13 mouse cellular contexts compared by ENCODE assay signal in the genomic region with DNA sequence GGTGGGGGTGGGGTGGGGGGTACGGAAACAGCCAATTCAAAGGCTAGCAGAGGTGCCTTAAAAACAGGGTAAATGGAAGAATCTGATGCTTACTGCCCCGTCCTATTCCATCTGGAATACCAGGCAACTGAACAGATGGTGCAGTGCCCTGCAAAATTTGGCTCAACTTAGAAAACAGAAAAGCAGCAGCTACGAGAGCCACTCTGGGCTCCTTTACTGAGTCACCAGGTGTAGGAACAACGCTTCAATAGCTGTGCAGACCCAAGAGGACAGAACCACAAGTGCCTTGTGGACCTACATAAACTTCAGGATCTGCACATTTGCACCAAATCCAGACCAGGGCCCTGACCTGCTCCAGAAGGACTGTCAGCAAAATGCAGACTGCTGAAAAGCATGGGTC. TPM values are rescaled to one million over a fixed set of nuclear protein-coding genes. Genes with fewer than 3 reads are reported as not detected.
DNase-seq lines count a peak whose midpoint lies in the region; ATAC-seq and TF ChIP-seq lines count a peak whose summit lies in the region.
"Had no signal": no experiment of that assay in that cellular context is flagged by ENCODE, and none has a peak within 500 bp of the region (broad histone marks: within the 10 kb centered on the region; RNA-seq: fewer than 3 reads in every experiment).

No protein-coding gene starts in this region.

- intact Hi-C loops in left cerebral cortex, adult 2 months (cut with DNase I): loop anchor here (2.0 kb wide), 1 partner anchor 44 kb away; no protein-coding TSS in a partner anchor

- 54% methylated on average over 4 of the region's 4 CpGs for WGBS in forebrain, embryonic 14.5 days
- WGBS in midbrain, embryonic 14.5 days: 68% methylated on average over 4 of the region's 4 CpGs

- H3K4me3 ChIP-seq in left cerebral cortex, adult 2 months: no peak overlapping the region
- no peak overlapping the region for H3K4me3 ChIP-seq in forebrain, embryonic 14.5 days (ENCODE audit: low read depth, low read length)
- no peak overlapping the region for H3K4me3 ChIP-seq in midbrain, embryonic 14.5 days (replicated peaks; ENCODE audit: low read depth, low read length)
- H3K4me3 ChIP-seq: heart, embryonic 10.5 days; limb, embryonic 10.5 days had no signal

- peaks cover 25% of the 10 kb centered on the region for H3K36me3 ChIP-seq in forebrain, embryonic 14.5 days (ENCODE audit: control insufficient read depth, insufficient read depth, low read length)
- peaks cover 24% of the 10 kb centered on the region for H3K36me3 ChIP-seq in midbrain, embryonic 14.5 days (ENCODE audit: control insufficient read depth, insufficient read depth, low read length)

- ATAC-seq in forebrain, embryonic 14.5 days: 0 out of 2 replicates have a peak, but pooled peaks have one; percentile 41
- ATAC-seq in midbrain, embryonic 14.5 days (ENCODE audit: low FRiP score, low TSS enrichment): no peak
- no peak for ATAC-seq in activated CD4-positive, CD25-positive, alpha-beta regulatory T cell, adult 4 months

- H3K27ac ChIP-seq in left cerebral cortex, adult 2 months: 0 out of 2 replicates have a peak overlapping the region, but pooled peaks have one; percentile 24
- H3K27ac ChIP-seq in forebrain, embryonic 14.5 days (ENCODE audit: low read depth, low read length): peak overlapping the region; percentile 81
- H3K27ac ChIP-seq in midbrain, embryonic 14.5 days (replicated peaks; ENCODE audit: low read depth, low read length): 0 out of 2 replicates have a peak overlapping the region, but pooled peaks have one; percentile 45
- H3K27ac ChIP-seq: heart, embryonic 10.5 days; limb, embryonic 10.5 days; liver, embryonic 14.5 days; macrophage had no signal

- no peak overlapping the region for H3K4me2 ChIP-seq in forebrain, embryonic 14.5 days (ENCODE audit: low read length)
- H3K4me2 ChIP-seq in midbrain, embryonic 14.5 days (ENCODE audit: low read length): no peak overlapping the region

- no peak for DNase-seq in left cerebral cortex, adult 2 months (ENCODE audit: extremely low spot score in 1 of 2, low spot score in 2 of 2)
- no peak for DNase-seq in left cerebral cortex, adult 8-10 months (ENCODE audit: low spot score in 2 of 2)
- DNase-seq in cerebellum, adult 18-20 months: peak; percentile 69 to 80
- peak; percentile 52 for DNase-seq in forebrain, embryonic 14.5 days (ENCODE audit: low spot score)
- no peak for DNase-seq in midbrain, embryonic 14.5 days
- DNase-seq in urinary bladder, postnatal 4 days (ENCODE audit: low spot score in 2 of 2): no peak
- DNase-seq in kidney, adult 9 months: no peak
- DNase-seq: retina, postnatal 1 day had no signal

- no peaks in the 10 kb centered on the region for H3K27me3 ChIP-seq in forebrain, embryonic 14.5 days (replicated peaks; ENCODE audit: control insufficient read depth, insufficient read depth, low read length)
- no peaks in the 10 kb centered on the region for H3K27me3 ChIP-seq in midbrain, embryonic 14.5 days (ENCODE audit: control insufficient read depth, insufficient read depth, low read length)

- H3K9me3 ChIP-seq in forebrain, embryonic 14.5 days (replicated peaks; ENCODE audit: control insufficient read depth, low read length): no peaks in the 10 kb centered on the region
- no peaks in the 10 kb centered on the region for H3K9me3 ChIP-seq in midbrain, embryonic 14.5 days (ENCODE audit: control insufficient read depth, low read length)
- H3K9me3 ChIP-seq: heart, embryonic 10.5 days; limb, embryonic 10.5 days had no signal

- no peak for TF ChIP-seq CTCF in left cerebral cortex, adult 2 months (IDR thresholded peaks at IDR 0.05)

- no peak overlapping the region for H3K9ac ChIP-seq in forebrain, embryonic 14.5 days (ENCODE audit: low read length)
- no peak overlapping the region for H3K9ac ChIP-seq in midbrain, embryonic 14.5 days (replicated peaks; ENCODE audit: low read length)
- H3K9ac ChIP-seq: liver, embryonic 14.5 days had no signal

- peaks cover 18% of the 10 kb centered on the region for H3K4me1 ChIP-seq in forebrain, embryonic 14.5 days (ENCODE audit: control insufficient read depth, insufficient read depth, low read length)
- H3K4me1 ChIP-seq in midbrain, embryonic 14.5 days (ENCODE audit: control insufficient read depth, insufficient read depth, low read length): 0 out of 2 replicates have a peak, but pooled peaks cover 3% of the 10 kb centered on the region

RNA-seq across cellular contexts. Expression of gene Selplg, which starts 30.0 kb away (rescaled TPM):
- 10 to 100 TPM; 25.7 to 28.3 TPM for total RNA-seq in left cerebral cortex, adult 2 months (2021)
- 10 to 100 TPM; 26.2 to 60.3 (median 40.2) TPM for total RNA-seq in left cerebral cortex, adult 8-10 months (2022)
- polyA plus RNA-seq in forebrain, embryonic 14.5 days (2014; fragmentation: Nextera tagmentation; extraction: Ambion mirVana): 1.8 and 1.9 TPM in 2 replicates
- polyA plus RNA-seq in midbrain, embryonic 14.5 days (2014; fragmentation: Nextera tagmentation; extraction: Ambion mirVana): 1.1 and 2.6 TPM in 2 replicates
- polyA plus RNA-seq in activated CD4-positive, CD25-positive, alpha-beta regulatory T cell, adult 4 months (2017; shearing (Covaris generic)): 100 to 1,000 TPM; 629 to 698 TPM

RNA-seq across cellular contexts. Expression of gene Coro1c, which starts 46.1 kb away (rescaled TPM):
- 10 to 100 TPM; 77.9 to 84.3 TPM for total RNA-seq in left cerebral cortex, adult 2 months (2021)
- 10 to 100 TPM; 76.3 to 95.4 (median 86.2) TPM for total RNA-seq in left cerebral cortex, adult 8-10 months (2022)
- polyA plus RNA-seq in forebrain, embryonic 14.5 days (2014; fragmentation: Nextera tagmentation; extraction: Ambion mirVana): 169 and 193 TPM in 2 replicates
- polyA plus RNA-seq in midbrain, embryonic 14.5 days (2014; fragmentation: Nextera tagmentation; extraction: Ambion mirVana): 133 and 201 TPM in 2 replicates
- polyA plus RNA-seq in activated CD4-positive, CD25-positive, alpha-beta regulatory T cell, adult 4 months (2017; shearing (Covaris generic)): 10 to 100 TPM; 59.2 to 70.7 TPM

Comparison
In these comparisons a context has a peak if more than half of its experiments do, and no peak if none do; other contexts are left out.
1. DNase-seq: peak in cerebellum, adult 18-20 months (2 of 2) and forebrain, embryonic 14.5 days (single experiment); none in left cerebral cortex, adult 2 months (0 of 2), left cerebral cortex, adult 8-10 months (0 of 2), midbrain, embryonic 14.5 days (single experiment), urinary bladder, postnatal 4 days (0 of 2) and kidney, adult 9 months (single experiment).
2. H3K27ac ChIP-seq: peak in every context shown above with its lines; median percentile 81 in forebrain, embryonic 14.5 days; 45 in midbrain, embryonic 14.5 days; 24 in left cerebral cortex, adult 2 months.
3. RNA of gene Selplg, which starts 30.0 kb away (polyA plus RNA-seq): 629 to 698 TPM in activated CD4-positive, CD25-positive, alpha-beta regulatory T cell, adult 4 months; 1.1 to 2.6 TPM in midbrain, embryonic 14.5 days and 1.8 to 1.9 TPM in forebrain, embryonic 14.5 days; every median in the first group is over 100 times any median in the second.